Mouse (Mus musculus) 3134 (cell line): ENCODE results near the gene Hist1h2ao.
"Not testable (repeated sequence)": the region's sequence is repeated elsewhere in the genome, so short reads cannot be mapped to it uniquely, and the experiment has no call there.

Experiments used
- DNase-seq: peaks from one replicate; pipeline ENCODE4 v3.0.0-alpha.2; 2011; ENCODE audit warnings: low spot score; ENCODE audit not compliant: insufficient read length; ENCODE audit errors: extremely low read depth

The Hist1h2ao gene

DNA sequence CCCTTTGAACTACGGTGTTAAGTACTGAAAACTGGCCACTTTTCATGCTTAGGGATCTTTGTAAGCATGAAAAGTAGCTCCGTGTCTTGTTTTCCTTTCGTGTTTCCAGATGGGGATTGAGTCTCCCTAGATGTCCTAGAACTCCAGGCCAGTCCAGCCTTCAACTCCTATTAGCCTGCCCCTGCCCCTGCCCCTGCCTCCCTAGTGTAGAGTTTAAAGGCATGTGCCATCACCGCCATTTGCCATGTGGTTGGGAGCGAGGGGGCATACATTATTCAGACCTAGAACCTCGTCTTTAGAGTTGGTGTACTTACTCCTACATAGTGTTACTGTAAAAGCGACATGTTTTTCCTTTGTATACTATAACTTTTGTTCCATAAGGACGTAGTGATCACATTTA, 809 bp downstream of the Hist1h2ao start:
- DNase-seq = not testable (repeated sequence)

DNA sequence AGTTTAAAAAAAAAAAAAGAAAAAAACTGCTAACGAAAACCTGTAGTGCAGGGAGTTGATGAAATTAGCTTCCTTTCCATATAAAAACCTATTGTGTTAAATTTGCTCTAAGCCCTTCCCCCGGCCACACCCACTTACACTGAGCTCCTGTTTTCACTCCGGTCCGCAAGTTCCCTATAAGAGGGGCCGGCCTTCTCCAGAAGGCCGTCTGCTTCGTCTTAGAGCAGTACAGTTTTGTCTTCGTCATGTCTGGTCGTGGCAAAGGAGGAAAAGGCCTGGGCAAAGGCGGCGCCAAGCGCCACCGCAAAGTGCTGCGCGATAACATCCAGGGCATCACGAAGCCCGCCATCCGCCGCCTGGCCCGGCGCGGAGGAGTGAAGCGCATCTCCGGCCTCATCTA, 1.3 kb downstream of the Hist1h2ao start, which contains the start of gene Hist1h4m:
Gene Hist1h4m (plus strand): TSS at position 208 of the 400 bp plus-strand sequence.
- not testable (repeated sequence) for DNase-seq

DNA sequence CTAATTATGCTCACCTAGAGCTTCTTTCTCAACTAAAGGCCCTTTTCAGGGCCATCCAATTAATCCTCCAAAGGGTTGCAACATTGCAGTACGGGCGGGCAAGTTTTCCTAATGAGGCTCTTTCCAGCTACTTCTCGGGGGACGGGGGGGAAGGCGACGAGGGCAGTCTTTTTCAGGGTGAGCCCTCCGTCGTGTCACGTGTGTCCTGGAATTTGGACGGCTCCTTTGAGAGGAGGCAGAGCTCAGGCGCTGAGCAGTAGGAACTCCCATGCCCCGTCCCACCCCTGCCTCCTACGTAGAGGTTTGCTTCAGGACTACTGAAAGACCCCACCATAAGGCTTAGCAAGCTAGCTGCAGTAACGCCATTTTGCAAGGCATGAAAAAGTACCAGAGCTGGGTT, 1.8 kb downstream of the Hist1h2ao start:
- DNase-seq = not testable (repeated sequence)

DNA sequence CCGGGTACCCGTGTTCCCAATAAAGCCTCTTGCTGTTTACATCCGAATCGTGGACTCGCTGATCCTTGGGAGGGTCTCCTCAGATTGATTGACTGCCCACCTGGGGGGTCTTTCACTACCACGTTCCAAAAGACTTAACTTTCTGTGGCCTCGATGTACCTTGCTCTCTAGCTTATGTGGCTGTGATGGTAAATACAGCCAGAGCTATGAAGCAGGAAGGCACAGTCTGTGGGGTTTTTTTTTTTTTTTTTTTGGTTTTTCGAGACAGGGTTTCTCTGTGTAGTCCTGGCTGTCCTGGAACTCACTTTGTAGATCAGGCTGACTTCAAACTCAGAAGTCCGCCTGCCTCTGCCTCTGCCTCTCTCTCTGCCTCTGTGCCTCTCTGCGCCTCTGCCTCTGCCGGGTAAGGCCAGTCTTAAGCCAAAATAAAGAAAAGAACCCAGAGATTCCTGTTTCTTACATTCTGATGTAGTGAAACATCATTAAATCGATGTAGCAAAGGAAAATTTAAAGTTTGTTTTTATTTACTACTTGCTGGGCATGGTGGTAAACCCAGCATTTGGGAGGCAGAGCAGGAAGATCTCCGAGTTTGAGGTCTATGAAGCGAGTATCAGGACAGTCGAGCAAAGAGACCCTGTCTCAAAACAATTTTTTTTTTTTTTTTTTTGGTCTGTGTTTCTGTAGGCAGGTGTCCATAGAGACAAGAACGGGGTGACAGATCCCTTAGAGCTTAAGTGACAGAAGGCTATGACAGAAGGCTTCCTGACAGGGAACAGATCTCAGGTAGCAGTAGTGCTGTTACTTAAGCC, 10.0 kb downstream of the Hist1h2ao start:
- DNase-seq = not testable (repeated sequence)

DNA sequence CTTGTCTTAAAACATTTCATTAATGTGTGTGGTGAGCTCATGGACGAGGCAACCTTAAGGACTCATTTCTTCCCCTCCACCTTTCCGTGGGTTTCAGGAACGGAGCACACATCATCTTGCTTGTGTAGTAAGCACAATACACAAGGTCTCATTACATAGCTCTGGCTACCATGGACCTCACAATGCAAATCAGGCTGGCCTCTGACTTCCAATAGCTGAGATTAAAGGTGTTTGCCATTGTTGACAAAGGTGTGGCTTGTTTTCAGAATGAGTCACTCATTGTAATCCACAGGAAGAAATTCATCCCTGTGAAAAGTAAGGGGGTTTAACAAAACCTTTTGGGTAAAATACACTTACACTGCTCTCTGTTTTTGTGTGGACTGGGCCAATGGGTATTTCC, 18.2 kb downstream of the Hist1h2ao start:
- no peak for DNase-seq

DNA sequence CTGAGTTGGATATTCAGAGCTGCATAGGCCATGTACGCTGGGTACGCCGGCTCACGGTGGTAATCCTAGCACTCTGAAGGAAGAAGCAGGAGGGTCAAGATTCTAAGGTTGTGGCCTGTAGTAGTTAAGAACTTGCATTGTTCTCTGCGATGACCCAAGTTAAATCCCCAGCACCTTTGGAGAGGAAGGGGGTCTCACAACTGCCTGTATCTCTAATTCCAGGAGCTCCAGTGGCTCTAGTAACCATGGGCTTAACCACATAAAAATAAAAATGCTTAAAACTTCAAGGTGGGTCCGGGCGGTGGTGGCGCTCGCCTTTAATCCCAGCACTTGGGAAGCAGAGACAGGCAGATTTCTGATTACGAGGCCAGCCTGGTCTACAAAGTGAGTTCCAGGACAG, 20.1 kb downstream of the Hist1h2ao start:
- peak; percentile 31 for DNase-seq

DNA sequence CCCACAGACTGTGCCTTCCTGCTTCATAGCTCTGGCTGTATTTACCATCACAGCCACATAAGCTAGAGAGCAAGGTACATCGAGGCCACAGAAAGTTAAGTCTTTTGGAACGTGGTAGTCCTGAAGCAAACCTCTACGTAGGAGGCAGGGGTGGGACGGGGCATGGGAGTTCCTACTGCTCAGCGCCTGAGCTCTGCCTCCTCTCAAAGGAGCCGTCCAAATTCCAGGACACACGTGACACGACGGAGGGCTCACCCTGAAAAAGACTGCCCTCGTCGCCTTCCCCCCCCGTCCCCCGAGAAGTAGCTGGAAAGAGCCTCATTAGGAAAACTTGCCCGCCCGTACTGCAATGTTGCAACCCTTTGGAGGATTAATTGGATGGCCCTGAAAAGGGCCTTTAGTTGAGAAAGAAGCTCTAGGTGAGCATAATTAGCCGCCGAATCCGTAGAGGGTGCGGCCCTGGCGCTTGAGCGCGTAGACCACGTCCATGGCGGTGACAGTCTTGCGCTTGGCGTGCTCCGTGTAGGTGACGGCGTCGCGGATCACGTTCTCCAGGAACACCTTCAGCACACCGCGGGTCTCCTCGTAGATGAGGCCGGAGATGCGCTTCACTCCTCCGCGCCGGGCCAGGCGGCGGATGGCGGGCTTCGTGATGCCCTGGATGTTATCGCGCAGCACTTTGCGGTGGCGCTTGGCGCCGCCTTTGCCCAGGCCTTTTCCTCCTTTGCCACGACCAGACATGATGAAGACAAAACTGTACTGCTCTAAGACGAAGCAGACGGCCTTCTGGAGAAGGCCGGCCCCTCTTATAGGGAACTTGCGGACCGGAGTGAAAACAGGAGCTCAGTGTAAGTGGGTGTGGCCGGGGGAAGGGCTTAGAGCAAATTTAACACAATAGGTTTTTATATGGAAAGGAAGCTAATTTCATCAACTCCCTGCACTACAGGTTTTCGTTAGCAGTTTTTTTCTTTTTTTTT, 21.4 kb downstream of the Hist1h2ao start, which contains the start of gene Hist1h4n:
Gene Hist1h4n (minus strand): TSS at position 779 of the 977 bp plus-strand sequence.
- not testable (repeated sequence) for DNase-seq

DNA sequence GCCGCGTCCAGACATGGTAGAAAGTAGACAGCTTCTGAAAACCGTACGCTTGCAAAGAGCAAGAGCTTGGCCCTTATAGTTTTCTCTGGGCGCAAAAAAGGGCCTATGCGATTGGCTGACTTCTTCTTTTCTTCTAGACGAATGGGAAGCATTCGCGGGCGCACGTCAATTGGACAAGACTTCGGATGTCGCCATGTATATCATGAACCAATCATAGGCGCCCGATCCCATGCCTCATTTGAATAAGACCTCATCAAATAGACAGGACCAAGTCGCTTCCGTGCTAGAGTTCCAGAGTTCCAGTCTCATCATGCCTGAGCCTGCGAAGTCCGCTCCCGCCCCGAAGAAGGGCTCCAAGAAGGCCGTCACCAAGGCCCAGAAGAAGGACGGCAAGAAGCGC, 23.2 kb downstream of the Hist1h2ao start, which contains the start of the genes Hist1h2ap and Hist1h2br:
Gene Hist1h2ap (minus strand): TSS at position 47 of the 400 bp plus-strand sequence.
Gene Hist1h2br (plus strand): TSS at position 283 of the 400 bp plus-strand sequence.
- DNase-seq = not testable (repeated sequence)

DNA sequence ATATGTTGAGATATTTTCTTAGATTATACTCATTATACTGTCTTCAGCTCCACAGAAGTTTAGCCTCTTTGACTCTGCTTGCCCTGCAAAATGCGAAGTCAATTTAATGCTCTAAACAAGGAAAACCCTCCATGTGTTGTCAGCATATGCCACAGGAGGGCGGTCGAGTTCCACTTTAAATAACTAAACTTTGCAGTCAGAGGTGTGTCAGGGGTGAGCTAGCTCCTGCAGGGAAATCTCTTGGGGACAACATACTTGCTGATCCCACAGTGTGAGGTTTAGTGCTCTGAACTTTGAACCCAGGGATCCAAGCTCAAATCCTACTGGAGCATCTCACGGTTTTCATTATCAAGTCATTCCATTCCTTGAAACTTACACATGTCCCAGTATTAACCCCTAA, 30.2 kb downstream of the Hist1h2ao start:
- DNase-seq = not testable (repeated sequence)

DNA sequence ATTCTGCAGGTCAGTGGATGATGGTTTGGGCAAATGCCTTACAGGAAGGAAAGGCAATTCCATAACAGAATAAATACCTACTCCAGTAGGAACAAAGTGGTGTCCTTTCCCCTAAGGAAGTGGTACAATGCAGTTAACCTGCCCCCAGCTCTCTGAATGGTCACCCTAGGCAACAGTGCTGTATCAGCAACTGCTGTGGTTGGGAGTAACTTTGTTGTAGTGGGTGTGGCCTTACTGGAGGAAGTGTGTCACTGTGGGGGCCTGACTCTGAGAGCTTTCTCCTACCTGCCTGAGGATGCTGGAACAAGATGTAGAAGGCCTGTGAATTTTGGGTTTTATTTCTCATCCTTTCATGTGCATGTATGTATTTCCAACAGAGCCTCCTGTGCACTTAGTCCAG, 36.1 kb downstream of the Hist1h2ao start:
- DNase-seq = not testable (repeated sequence)

DNA sequence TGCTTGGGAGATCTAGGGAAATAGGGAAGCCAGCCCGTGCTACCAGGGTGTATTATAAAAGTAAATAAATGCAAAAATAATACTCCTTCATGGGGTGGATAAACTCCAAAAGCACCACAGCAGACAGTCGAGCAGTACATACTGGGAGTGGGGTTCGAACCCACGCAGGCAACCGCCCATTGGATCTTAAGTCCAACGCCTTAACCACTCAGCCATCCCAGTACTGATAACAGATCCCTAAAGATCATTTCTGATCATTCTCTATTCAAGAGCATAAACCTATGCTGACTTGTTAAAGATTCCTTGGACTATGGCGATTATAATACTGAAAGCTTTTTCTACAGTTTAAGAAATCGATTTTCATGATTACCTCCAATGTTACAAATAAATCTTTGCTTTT, 37.6 kb downstream of the Hist1h2ao start:
- DNase-seq = peak; percentile 45

DNA sequence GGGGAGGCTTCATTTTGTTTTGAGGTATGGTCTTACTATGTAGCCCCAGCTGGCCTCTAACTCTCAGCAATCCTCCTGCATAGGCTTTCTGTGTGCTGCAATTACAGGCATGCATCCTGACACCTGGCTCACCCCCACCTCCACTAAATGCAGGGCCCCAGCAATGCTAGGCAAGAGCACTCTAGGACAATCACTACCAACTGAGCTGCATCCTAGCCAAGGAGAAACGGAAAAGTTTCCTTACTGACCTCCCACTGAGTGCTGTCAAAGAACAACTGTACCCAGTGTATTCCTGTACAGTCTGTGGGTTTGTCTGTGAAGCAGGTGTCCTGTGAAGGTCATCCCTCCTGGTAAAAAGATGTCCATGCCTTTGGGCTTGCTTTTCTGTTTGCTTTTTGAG, 40.4 kb downstream of the Hist1h2ao start:
- not testable (repeated sequence) for DNase-seq

DNA sequence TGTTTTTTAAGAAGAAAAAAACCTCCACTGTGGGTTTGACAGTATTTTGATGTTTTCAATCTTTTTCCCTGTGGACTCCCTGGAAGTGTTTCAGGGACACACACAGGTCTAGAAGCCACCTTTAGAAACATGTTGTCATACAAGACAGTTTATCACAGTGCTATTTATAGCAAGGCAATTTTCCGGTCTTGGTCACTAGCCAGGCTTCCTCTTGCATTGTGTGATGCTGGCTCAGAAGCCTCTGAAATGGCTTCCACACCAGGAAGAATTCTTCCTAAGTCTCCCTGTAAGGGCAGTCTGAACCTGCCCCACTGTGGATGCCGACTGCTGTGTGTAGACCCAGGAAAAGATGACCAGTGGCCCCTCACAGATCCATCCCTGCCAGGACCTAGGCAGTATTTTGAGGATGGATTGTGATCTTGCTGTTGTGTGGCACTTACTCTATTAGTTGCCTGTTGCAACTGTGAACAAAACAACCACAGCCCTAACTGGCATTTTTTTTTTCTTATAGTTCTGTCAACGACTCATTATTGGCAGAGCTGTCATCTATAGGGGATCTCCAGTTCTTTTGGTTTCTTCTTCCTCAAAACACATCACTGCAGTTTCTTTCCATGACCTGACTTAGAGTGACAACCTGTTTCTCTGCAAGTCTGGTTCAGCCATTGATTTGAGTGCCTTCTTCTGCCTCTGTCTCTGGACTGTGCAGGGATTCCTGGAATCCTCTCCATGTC, 42.1 kb downstream of the Hist1h2ao start:
- no peak for DNase-seq

DNA sequence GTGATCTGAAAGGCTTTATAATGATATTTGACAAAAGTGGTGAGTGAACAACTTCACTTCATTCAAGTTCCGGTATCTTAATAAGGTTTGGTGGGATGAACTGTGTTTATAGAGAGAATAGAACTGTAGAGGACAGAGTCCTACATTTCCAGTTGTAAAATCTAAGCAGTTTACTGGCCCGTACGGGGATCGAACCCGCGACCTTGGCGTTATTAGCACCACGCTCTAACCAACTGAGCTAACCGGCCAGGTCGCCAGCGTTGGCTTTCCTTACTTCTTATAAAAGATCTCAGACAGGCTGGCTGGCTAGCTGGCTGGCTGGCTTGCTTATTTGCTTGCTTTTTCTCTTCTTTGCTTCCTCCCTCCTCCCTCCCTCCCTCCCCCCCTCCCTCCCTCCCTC, 44.9 kb downstream of the Hist1h2ao start:
- DNase-seq = peak; percentile 84

DNA sequence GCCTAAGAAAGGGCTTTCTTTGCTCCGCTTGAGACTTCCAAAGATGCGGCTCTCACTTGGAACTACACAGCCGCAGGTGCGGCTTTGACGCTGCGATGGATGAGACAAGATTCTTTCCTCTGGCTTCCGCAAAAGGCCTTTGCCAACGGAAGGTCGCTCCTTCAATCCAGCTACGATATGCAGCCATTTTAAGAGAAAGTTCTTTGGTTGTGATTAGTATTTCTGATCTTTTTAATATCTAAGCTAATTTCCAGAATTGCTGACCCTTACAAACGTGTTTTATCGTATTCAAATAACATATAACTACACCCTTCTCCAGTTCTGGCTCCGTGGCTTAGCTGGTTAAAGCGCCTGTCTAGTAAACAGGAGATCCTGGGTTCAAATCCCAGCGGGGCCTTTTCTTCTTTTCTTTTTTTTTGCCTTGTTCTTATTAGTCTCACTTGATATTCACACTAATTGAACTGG, 45.5 kb downstream of the Hist1h2ao start:
- DNase-seq = peak; percentile 49
